Mouse (Mus musculus) cortical plate, adult 2 months (tissue): Measurements from ENCODE around the gene Slc5a8.

Source experiments
- CTCF ChIP-seq: fragments of 200-500 bp; IDR thresholded peaks from 2 replicates; pipeline ENCODE4 v1.5.1; 2011; ENCODE audit warnings: mild to moderate bottlenecking, control low read depth, low read length; ENCODE audit not compliant: insufficient read depth; ENCODE audit errors: extremely low read depth
- POLR2A ChIP-seq: fragments of 200-500 bp; IDR thresholded peaks from 2 replicates; pipeline ENCODE4 v1.6.1; 2011; ENCODE audit warnings: mild to moderate bottlenecking, low read length, control low read depth; ENCODE audit not compliant: insufficient read depth; ENCODE audit errors: extremely low read depth

DNA sequence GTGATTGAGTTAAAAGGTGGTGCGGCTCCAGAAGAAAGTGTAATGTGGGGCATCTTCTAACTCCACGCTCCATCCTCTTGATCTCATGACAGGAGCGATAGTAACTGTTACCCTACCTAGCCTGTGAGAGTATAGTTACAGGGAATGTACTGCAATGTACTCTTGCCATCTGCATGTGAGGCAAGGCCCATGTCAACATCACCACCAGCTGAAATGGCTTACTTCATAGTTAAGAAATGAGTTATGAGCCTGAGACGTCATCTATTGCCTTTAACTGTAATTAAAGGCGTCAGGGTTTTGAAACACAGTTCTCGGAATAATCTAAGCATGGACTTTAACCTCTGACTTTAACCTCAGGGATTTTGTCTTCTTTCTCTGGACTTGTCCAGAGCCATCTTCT lies 11.2 kb downstream of the Slc5a8 start:
- TF ChIP-seq CTCF (no peak), POLR2A (no peak)
